Mouse (Mus musculus) limb, embryonic 11.5 days (tissue): ENCODE measurements around the gene P4ha2. TPM values are rescaled to one million over a fixed set of nuclear protein-coding genes. Genes with fewer than 3 reads are reported as not detected.

Source experiments
- ATAC-seq: fragments of 200-750 bp; cut with Nextera tagmentation; 2 replicates; pipeline ENCODE4 v1.8.0; 2017; ENCODE audit warnings: low read depth; ENCODE audit not compliant: insufficient number of reproducible peaks, low FRiP score, low TSS enrichment
- DNase-seq: peaks from one replicate; pipeline ENCODE4 v3.0.0-alpha.2; 2015; ENCODE audit warnings: low spot score
- H3K27ac ChIP-seq: fragments of 300-500 bp; sonication (generic); replicated peaks from 2 replicates; pipeline ENCODE4 v1.5.1; 2014; ENCODE audit warnings: low read depth, mild to moderate bottlenecking, low read length
- H3K27me3 ChIP-seq: fragments of 300-500 bp; sonication (generic); 2 replicates; pipeline ENCODE4 v1.6.1; 2014; ENCODE audit warnings: mild to moderate bottlenecking, low read length, mixed read lengths; ENCODE audit not compliant: control insufficient read depth, insufficient read depth
- H3K36me3 ChIP-seq: fragments of 300-500 bp; sonication (generic); 2 replicates; pipeline ENCODE4 v1.6.1; 2014; ENCODE audit warnings: mild to moderate bottlenecking, low read length, moderate library complexity, mixed read lengths; ENCODE audit not compliant: control insufficient read depth, insufficient read depth
- H3K4me1 ChIP-seq: fragments of 300-500 bp; sonication (generic); 2 replicates; pipeline ENCODE4 v1.6.1; 2014; ENCODE audit warnings: low read length, mixed read lengths; ENCODE audit not compliant: control insufficient read depth, insufficient read depth
- H3K4me2 ChIP-seq: fragments of 300-500 bp; sonication (generic); 2 replicates; pipeline ENCODE4 v1.6.1; 2014; ENCODE audit warnings: low read depth, mild to moderate bottlenecking, moderate library complexity; ENCODE audit not compliant: severe bottlenecking
- H3K4me3 ChIP-seq: fragments of 300-500 bp; sonication (generic); 2 replicates; pipeline ENCODE4 v1.5.1; 2014; ENCODE audit warnings: low read depth, low read length
- H3K9ac ChIP-seq: fragments of 300-500 bp; sonication (generic); 2 replicates; pipeline ENCODE4 v1.6.1; 2014; ENCODE audit warnings: mild to moderate bottlenecking, low read length
- H3K9me3 ChIP-seq: fragments of 300-500 bp; sonication (generic); 2 replicates; pipeline ENCODE4 v1.6.1; 2016; ENCODE audit warnings: low read length; ENCODE audit not compliant: control insufficient read depth
- WGBS: fragments of 180-500 bp; shearing (Covaris S2); extraction: QIAGEN DNeasy Blood & Tissue Kit; methylation state at CpG from one replicate; pipeline ENCODE4 v1.1.7; 2014; 5-methylcytosine and 5-hydroxymethylcytosine counted together
- polyA plus RNA-seq: library from polyadenylated mRNA; unstranded; fragments of >200 nt; fragmentation: Nextera tagmentation; extraction: Ambion mirVana; gene quantifications from 2 replicates; pipeline ENCODE4 v1.2.1, GENCODE M21; 2014

Gene P4ha2
- polyA plus RNA-seq = 39.3 and 44.3 TPM in 2 replicates

DNA sequence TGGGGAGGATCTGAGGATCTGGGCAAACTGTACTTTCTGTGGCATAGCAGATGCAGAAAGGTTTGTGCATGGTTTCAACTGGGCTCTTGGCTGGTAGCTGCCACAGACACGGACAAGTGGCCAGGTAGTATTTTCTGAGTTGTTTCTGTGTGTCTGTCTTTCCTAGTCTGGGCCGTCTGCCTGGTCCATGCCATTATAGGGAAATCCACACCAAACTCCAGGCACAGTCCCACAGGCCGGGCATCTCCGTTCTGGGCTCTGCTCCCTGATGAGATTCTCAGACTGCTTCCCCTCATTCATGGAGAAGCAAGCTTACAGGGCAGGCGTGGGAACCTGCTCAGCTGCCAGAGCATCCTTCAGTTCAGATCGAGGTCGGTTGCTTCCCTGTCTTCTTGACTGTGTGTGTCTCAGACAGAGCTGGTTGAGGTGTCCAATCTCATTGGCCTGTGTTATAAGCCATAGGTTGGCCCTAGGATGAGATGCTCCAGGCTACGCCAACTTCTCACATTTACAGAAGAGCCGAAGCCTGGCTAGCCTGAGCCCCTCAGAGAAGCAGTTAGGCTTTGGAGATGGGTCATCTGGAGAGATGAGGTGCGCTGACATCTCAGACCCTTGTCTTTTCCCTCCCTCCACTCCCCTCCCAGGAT lies at the start of gene P4ha2:
P4ha2 (plus strand) TSS at position 51 of the 647 bp plus-strand sequence.
- no peak within 1 kb of the TSS for H3K27ac ChIP-seq
- no peak; the same call in 1 of the 2 replicates for ATAC-seq
- H3K4me3 ChIP-seq = peak within 1 kb of the TSS; percentile 58
- H3K27me3 ChIP-seq = no peaks in the 10 kb centered on the region
- DNase-seq = peak; percentile 37
- peak within 1 kb of the TSS; percentile 73 for H3K9ac ChIP-seq
- 47% methylated on average over 10 of the region's 10 CpGs for whole genome bisulfite sequencing
- H3K36me3 ChIP-seq = no peaks in the 10 kb centered on the region
- H3K9me3 ChIP-seq = no peaks in the 10 kb centered on the region
- H3K4me2 ChIP-seq = peak within 1 kb of the TSS; percentile 100
- H3K4me1 ChIP-seq = peaks cover 19% of the 10 kb centered on the region

DNA sequence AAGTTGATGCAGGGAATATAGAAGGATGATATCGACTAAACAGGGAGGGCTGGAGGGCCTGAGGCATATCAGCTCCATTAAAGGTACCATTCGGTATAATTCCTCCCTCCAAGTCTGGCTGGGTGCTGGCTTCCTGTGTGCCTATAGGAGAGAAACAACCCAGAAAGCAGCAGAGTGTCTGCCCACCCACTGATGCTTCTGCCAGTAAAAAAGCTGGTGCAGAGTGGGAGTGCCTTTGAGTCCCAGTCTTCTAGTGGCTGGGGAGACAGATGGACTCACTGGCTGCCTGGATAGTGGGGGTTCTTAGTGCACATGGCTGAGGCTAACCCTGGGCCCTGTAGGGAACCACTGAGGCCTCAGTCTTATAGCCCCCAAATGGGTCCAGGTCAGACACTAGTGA lies 49.7 kb upstream of the P4ha2 start:
- no peak for DNase-seq
- Histone ChIP-seq H3K4me1 (no peaks in the 10 kb centered on the region), H3K4me3 (no peak overlapping the region), H3K9me3 (no peaks in the 10 kb centered on the region), H3K4me2 (no peak overlapping the region), H3K27ac (no peak overlapping the region), H3K27me3 (no peaks in the 10 kb centered on the region), H3K36me3 (0 out of 2 replicates have a peak, but pooled peaks cover 2% of the 10 kb centered on the region), H3K9ac (no peak overlapping the region)
- 84% methylated on average over 2 of the region's 2 CpGs for WGBS
- ATAC-seq = no peak

DNA sequence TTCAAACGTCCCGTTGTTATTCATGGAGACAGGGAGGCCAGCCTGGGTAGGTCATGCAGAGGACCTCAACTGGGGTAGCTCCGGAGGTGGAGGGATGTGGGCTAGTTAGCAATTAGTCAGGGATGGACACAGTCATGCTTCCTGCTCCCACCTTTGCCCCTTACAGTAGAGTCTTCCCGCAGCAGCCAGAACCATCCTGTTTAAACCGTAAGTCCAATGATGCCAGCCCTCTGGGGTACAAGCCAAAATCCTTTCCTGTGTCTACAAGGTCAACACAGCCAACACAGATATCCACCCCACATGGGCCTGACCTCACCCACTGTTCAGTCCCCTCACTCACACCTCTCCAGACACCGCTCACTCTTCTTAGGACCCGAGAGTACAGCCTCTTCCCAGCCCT lies 48.7 kb upstream of the P4ha2 start:
- peaks cover 3% of the 10 kb centered on the region for H3K4me1 ChIP-seq
- ATAC-seq = no peak
- H3K4me2 ChIP-seq = no peak overlapping the region
- no peak overlapping the region for H3K27ac ChIP-seq
- H3K27me3 ChIP-seq = no peaks in the 10 kb centered on the region
- no peak for DNase-seq
- no peaks in the 10 kb centered on the region for H3K9me3 ChIP-seq
- H3K9ac ChIP-seq = no peak overlapping the region
- WGBS = 92% methylated on average over 7 of the region's 7 CpGs
- H3K4me3 ChIP-seq = no peak overlapping the region
- 0 out of 2 replicates have a peak, but pooled peaks cover 2% of the 10 kb centered on the region for H3K36me3 ChIP-seq

DNA sequence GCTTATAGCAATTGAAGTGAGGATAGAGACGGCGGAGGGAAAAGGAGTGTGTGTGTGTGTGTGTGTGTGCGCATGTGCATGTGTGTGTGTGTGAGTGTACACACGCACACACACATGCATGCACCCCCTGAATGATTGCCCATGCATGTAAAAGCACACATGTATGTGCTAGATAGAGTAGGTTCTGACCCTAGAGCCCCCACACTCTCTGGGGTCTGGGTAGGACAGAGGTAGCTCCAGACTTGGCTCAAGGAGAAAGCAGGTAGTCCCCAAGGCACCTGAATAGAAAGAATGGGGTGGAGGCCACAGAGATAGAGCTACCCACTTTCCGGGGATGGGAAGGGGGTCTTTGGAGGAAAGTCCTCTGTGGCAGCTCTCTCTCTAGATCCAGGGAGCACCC lies 47.8 kb upstream of the P4ha2 start:
- WGBS = 94% methylated on average over 5 of the region's 5 CpGs
- DNase-seq (no peak), ATAC-seq (no peak)
- no peak overlapping the region for H3K9ac ChIP-seq
- no peak overlapping the region for H3K27ac ChIP-seq
- 0 out of 2 replicates have a peak, but pooled peaks cover 2% of the 10 kb centered on the region for H3K36me3 ChIP-seq
- no peak overlapping the region for H3K4me3 ChIP-seq
- peaks cover 13% of the 10 kb centered on the region for H3K4me1 ChIP-seq
- H3K9me3 ChIP-seq = no peaks in the 10 kb centered on the region
- no peak overlapping the region for H3K4me2 ChIP-seq
- no peaks in the 10 kb centered on the region for H3K27me3 ChIP-seq

DNA sequence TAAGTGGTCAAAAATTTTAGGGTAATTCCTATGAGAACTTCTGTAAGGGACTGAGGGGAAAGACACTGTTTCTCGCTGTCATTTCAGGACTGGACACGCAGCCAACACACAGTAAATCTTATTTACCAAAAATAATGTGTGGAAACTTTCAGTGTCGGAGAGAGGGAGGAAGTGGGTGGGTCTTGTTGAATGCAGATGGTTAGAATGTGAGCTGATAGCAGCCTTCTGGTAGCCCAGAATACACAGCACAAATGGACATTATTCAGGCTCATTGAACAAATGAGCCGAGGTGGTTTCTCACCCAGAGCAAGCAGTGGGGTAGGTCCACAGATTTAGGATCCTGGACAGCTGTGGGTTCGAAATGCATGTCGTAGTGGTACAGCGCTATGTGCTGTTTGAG lies 46.8 kb upstream of the P4ha2 start:
- 93% methylated on average over 7 of the region's 7 CpGs for WGBS
- Histone ChIP-seq H3K27me3 (no peaks in the 10 kb centered on the region), H3K36me3 (0 out of 2 replicates have a peak, but pooled peaks cover 2% of the 10 kb centered on the region), H3K9me3 (no peaks in the 10 kb centered on the region), H3K4me3 (no peak overlapping the region), H3K4me1 (peaks cover 22% of the 10 kb centered on the region), H3K27ac (no peak overlapping the region), H3K4me2 (no peak overlapping the region), H3K9ac (no peak overlapping the region)
- ATAC-seq = no peak
- DNase-seq = no peak

DNA sequence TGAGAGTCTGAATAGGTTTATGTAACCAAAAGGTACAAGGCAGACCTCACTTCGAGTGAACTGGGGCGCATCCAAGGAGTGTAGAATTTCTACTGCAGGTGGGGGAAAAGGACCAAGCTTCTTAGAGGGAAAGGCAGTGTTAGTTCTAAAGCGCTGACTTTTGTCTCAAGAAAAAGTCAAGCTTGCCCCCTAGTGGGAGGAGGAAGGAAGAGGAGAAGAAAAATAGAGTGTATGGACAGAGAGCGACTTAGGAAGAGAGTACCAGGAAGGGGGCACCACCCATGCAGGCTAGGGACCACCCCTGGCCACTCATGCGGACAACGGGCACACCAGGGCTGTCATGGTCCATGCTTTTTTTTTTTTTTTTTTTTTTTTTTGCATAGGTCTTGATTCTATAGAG lies 45.6 kb upstream of the P4ha2 start:
- DNase-seq (no peak), ATAC-seq (no peak)
- H3K27ac ChIP-seq = no peak overlapping the region
- no peak overlapping the region for H3K4me3 ChIP-seq
- H3K9ac ChIP-seq = no peak overlapping the region
- peaks cover 33% of the 10 kb centered on the region for H3K4me1 ChIP-seq
- 0 out of 2 replicates have a peak, but pooled peaks cover 2% of the 10 kb centered on the region for H3K36me3 ChIP-seq
- WGBS = 52% methylated on average over 6 of the region's 6 CpGs
- no peak overlapping the region for H3K4me2 ChIP-seq
- no peaks in the 10 kb centered on the region for H3K27me3 ChIP-seq
- H3K9me3 ChIP-seq = no peaks in the 10 kb centered on the region

DNA sequence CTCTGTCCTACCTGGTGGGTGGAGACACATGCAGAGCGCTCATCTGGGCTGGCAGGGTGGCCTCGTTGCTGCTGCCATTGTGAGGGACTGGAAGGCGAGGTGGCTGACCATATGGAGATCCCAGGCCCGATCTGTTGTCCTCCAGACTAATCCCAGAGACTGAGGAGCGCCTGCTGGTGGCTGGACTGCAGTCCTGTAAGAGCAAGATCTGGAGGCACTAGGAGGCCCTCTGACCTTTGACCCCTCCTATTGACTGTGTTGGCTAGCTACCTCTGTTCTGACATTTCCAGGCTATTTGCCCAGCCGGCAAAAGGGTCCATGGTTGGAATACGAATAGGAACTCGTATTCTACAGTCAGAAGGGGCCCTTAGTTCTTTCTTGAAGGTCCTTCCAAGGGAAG lies 43.8 kb upstream of the P4ha2 start:
- DNase-seq (peak; percentile 35), ATAC-seq (no peak)
- peak overlapping the region; percentile 94 for H3K27ac ChIP-seq
- no peaks in the 10 kb centered on the region for H3K9me3 ChIP-seq
- no peaks in the 10 kb centered on the region for H3K27me3 ChIP-seq
- H3K4me2 ChIP-seq = no peak overlapping the region
- 0 out of 2 replicates have a peak, but pooled peaks cover 2% of the 10 kb centered on the region for H3K36me3 ChIP-seq
- no peak overlapping the region for H3K9ac ChIP-seq
- WGBS = 30% methylated on average over 8 of the region's 8 CpGs
- H3K4me3 ChIP-seq = no peak overlapping the region
- peaks cover 50% of the 10 kb centered on the region for H3K4me1 ChIP-seq

DNA sequence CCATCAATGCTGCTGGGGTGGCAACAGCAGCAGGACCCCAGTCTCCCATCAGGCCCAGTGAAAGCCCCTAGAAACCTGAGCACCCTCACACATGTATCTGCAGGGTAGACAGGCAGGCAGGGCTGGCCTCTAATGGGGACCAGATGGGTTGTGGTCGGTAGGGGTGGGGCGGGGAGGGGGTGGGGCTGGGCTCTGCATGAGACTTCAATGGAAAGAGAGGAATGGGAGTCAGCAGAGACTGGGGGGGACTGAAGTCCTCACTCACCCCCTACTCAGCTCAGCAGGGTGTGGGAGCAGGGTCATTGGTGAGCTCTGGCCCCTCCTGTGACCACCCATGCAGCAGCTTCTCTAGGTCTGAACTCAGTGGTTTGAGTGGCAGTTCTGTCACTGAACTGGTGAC lies 42.5 kb upstream of the P4ha2 start:
- H3K36me3 ChIP-seq = 0 out of 2 replicates have a peak, but pooled peaks cover 2% of the 10 kb centered on the region
- H3K4me3 ChIP-seq = no peak overlapping the region
- no peaks in the 10 kb centered on the region for H3K27me3 ChIP-seq
- no peak overlapping the region for H3K9ac ChIP-seq
- ATAC-seq (peak; percentile 80), DNase-seq (peak; percentile 81)
- H3K4me1 ChIP-seq = peaks cover 54% of the 10 kb centered on the region
- peak overlapping the region; percentile 94 for H3K27ac ChIP-seq
- no peaks in the 10 kb centered on the region for H3K9me3 ChIP-seq
- WGBS = 7% methylated on average over 2 of the region's 2 CpGs
- H3K4me2 ChIP-seq = peak overlapping the region; percentile 2; the same call in 1 of the 2 replicates
